Mouse (Mus musculus): ENCODE results near the gene Kdm4b.
A peak's percentile ranks its signal among the peaks of the same experiment; 100 is the strongest.

The Kdm4b gene

GRCm38 (mm10) chr17:56345364-56345763 is 19.5 kb downstream of the Kdm4b start:
- no peak for DNase-seq (ENCODE audit: extremely low read depth, low read depth)

GRCm38 (mm10) chr17:56348128-56348527 is 22.3 kb downstream of the Kdm4b start:
- DNase-seq (ENCODE audit: extremely low read depth, low read depth) = no peak

DNA sequence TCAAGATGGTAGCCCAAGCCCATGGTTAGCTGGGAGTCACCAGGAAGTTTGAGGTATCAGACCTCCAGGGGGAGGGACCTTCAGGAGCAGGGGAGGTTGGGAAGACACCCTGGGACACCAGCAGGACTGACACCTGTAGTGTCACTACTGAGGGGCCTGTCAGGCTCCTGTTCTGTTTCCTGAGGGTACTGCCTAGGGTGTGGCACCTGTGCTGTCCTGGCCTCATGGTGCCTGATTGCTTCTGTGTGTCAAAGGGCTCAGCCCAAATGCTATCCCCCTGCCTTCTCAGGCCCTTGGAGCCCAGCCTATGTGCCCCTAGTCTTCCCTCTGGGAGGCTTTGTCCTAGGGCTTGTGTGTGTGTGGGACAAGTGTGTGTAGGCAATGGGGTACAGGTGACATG is 22.7 kb downstream of the Kdm4b start:
- DNase-seq (ENCODE audit: extremely low read depth, low read depth) = no peak

GRCm38 (mm10) chr17:56350694-56351093 is 24.8 kb downstream of the Kdm4b start:
- peak; percentile 39 for DNase-seq (ENCODE audit: extremely low read depth, low read depth)

DNA sequence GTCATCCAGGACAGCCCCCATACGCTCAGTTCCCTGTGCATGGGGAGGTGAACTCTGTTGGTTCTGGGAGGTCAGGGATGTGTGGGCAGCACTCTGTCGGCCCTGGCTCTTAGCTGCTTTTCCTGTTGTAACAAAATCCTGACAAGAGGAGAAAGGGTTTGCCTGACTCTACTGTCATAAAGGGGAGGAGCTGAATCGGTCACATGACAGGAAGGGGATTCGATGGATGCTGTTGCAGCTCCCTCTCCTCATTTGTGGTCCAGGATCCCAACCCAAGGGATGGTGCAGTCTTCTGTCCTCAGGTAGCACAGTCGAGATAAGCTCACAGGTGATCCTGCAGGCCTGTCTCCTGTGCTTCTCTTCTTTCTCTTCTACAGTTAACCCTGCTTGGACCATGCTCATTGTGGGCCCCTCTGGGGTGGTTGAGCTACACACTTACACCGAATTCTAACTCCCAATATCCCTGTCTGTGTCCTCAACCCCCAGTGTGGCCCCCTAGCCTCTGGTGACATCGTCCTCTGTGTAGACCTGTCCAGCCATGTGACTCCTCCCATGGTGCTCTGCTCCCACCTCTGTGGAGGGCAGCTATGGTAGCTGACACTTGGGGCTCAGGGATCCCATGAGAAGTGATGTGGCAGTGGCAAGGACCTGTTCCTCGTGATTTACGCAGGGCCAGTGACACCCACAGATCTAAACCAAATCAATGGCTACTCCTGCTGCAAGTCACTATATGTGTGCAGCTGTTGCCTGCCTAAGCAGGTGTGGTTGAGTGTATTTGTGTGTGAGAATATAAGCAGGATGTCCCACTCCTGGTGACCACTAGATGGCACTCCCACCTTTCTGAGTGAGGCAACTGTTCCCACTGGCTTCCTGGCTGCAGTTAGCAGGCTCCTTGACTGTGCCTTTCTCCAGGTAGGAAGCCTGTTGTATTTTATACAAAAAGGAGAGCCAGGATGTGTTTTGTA is 31.3 kb downstream of the Kdm4b start:
- DNase-seq (ENCODE audit: extremely low read depth, low read depth) = peak; percentile 40

- DNase-seq (ENCODE audit: extremely low read depth, low read depth) = no peak
Measured at GRCm38 (mm10) chr17:56359183-56359725, 33.4 kb downstream of the Kdm4b start.

GRCm38 (mm10) chr17:56359864-56360263 is 34.0 kb downstream of the Kdm4b start:
- no peak for DNase-seq (ENCODE audit: extremely low read depth, low read depth)

DNA sequence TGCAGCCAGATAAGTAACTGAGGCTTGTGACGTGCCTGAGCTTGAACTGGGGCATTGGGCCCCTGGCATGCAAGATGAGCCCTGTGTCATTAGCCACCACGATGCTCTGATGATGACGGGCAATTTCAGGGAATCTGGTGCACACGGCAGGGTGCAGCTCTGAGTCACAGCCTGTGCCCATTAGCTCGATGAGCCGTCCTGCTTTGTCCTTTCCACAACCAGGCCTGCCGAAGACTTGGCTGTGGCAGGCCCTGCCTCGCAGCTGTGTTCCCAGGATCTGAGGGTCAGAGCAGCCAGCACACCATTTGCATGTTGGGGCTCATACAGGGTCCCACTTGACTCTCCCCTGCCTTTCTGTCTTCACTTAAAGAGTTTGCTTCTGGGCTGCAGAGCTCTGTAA is 34.6 kb downstream of the Kdm4b start:
- DNase-seq (ENCODE audit: extremely low read depth, low read depth) = no peak

DNA sequence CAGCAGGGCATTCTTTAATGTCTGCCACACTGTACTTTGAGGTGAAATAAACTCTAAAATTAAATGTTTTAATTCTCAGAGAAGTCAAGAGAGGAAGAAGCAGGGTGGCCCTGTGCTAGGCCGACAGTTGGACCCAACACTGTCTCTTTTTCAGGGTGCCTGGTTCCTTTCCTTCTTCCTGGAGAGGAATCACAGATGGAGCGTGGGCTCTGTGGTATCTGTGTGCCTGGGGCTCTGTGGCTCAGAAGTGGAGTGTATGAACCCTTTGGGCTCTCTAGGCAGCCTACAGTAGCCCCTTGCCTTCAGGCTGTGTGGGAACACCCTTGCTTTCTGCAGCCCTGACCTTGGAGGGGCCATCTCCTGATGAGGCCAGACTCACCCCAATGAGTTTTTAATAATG is 35.7 kb downstream of the Kdm4b start:
- DNase-seq (ENCODE audit: extremely low read depth, low read depth) = no peak

DNA sequence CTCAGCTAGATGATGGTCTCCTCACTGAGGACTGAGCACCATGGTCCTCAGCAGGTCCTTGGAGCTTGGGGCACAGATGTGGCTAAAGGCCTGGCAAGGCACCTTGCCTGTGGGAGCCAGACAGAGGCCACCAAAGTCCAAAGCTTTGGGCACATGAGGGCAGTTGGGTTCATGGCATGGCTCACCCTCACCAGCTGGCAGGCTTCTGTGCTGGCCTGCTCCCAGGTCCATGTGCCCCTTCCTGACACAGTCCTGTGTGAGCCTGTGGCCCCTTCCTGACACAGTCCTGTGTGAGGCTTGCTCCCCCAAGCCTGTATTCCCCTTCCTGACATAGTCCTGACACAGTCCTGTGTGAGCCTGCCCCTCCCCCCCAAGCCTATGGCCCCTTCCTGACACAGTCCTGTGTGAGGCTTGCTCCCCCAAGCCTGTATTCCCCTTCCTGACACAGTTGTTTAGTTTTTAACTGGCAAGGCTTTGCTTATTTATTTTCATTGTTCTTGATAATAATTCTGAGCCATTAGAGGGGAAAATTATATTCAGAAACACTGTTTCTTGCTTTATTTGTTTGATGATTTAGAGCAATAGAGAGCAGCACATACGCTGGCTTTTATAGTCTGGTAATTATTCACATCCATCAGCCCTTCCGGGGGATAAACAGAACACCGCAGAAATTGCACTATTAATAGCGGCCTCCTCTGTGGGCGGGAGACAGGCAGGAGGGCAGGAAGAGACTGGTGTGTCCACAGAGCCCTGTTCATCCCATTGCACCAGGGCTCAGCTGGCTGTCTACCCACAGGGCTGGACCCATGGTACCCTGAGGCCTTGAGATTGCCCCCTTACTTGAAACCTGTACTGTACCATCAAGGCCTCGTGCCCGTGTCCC is 40.2 kb downstream of the Kdm4b start:
- DNase-seq (ENCODE audit: extremely low read depth, low read depth) = no peak

DNA sequence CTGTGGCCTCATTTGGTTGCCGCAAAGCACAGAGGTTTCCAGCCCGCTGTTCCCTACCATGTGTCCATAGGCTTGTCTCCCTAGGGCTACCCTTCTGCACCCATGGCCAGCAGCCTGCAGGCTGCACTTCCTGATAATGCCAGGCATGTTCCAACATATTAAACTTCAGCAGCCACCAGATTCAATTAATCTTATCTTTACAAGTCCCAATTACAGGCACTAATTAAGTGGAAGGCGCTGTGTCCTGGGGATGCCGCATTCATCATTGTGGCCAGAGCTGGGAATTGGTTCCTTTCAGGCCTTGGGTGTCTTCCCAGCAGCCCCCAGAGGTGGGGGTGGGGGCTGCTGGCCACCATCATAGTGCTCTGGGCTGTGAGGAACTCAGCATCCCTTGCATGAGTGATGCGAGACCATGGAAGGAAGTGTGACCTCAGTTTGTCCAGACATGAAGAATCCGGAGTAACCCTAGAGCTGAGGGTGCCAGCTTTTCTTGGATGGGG is 42.5 kb downstream of the Kdm4b start:
- no peak for DNase-seq (ENCODE audit: extremely low read depth, low read depth)

DNA sequence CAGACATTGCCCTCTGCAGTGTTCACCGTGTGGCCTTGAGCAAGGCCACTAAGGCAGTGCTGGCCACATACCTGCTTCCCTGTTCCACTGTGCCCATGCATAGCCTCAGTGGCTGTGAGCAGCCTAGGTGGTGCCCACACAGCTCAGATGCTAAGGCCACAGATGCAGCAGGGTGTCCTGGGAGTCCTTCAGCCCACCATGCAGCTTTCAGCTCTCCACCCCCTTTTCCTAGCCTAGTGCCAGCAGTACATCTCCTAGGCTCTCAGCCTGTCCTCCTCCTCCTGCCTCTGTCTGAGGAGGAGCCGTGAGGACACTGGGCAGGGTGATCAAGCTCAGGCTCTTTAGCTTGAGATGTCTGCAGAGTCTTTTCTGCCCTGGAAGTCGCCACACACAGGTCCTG is 44.2 kb downstream of the Kdm4b start:
- DNase-seq (ENCODE audit: extremely low read depth, low read depth) = no peak

- DNase-seq (ENCODE audit: extremely low read depth, low read depth) = no peak
Measured at GRCm38 (mm10) chr17:56371029-56371660, 45.3 kb downstream of the Kdm4b start.

- no peak for DNase-seq (ENCODE audit: extremely low read depth, low read depth)
Measured at GRCm38 (mm10) chr17:56372109-56372508, 46.2 kb downstream of the Kdm4b start.

DNA sequence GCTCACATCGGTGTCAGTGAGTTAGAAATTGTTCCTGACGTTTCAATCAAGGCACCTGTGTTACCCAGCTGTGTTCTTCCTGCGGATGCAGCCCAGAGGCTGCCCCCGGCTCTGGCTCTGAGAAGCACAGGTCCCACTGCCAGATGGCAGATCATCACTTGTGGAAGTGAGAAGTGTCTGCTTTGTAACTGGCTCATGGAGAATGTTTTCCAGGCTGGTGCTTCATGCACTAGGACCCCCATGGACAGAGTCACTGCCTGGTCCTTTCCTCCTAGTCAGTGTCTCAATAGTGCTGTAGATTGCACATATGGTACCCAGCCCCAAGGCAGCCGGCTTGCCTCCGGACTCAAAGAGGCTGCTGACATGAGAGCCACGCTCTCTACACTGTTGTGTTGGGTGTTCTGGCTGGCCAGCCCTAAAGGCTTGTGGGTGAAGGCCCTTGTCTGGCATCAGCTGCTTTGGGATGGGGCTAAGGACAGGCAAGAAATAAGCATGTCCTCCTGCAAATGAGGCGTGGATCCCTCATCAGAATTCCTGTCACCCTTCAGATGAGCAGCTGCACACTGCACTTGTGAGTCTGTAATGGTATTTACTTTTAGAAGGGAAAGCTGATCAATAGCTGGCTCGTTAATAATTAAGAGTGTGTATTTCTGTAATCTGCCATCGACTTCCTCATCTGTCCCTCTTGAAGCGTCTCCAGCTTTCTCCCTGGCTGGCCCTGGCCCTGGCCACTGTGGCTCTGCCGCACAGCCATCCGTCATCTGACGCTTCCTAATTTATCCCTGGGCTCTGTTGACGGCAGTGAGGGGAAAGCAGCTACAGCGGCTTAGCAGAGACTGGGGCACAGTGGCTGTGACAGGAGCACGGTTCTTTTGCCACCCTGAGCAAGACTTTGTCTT is 47.5 kb downstream of the Kdm4b start:
- DNase-seq (ENCODE audit: extremely low read depth, low read depth) = no peak

- no peak for DNase-seq (ENCODE audit: extremely low read depth, low read depth)
Measured at GRCm38 (mm10) chr17:56374851-56375250, 49.0 kb downstream of the Kdm4b start.

- no peak for DNase-seq (ENCODE audit: extremely low read depth, low read depth)
Measured at GRCm38 (mm10) chr17:56379281-56379834, 53.5 kb downstream of the Kdm4b start.

- DNase-seq (ENCODE audit: extremely low read depth, low read depth) = no peak
Measured at GRCm38 (mm10) chr17:56380286-56380685, 54.4 kb downstream of the Kdm4b start.

GRCm38 (mm10) chr17:56381183-56381582 is 55.3 kb downstream of the Kdm4b start:
- no peak for DNase-seq (ENCODE audit: extremely low read depth, low read depth)

DNA sequence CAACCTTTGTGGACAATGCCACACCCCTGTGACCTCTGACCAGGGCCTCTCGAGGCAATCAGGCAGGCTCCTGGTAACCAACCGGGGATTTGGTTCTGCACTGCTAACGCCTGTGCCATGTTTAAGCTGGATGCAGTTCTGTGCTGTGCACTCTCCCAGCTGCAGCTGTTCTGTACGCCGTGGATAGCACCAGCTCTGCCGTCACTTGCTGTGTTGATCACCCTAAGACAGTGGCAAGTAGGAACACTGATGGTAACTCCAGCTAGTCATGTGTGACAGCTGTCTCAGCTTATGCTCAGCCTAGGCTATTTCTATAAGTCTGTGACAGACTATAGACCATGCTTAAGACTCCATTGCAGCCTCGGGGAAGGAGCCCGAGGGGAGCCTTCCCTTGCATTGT is 57.1 kb downstream of the Kdm4b start:
- no peak for DNase-seq (ENCODE audit: extremely low read depth, low read depth)
